Mouse (Mus musculus) erythroblast, embryonic 14.5 days (primary cell): ENCODE data around the gene Ccrl2. TPM values are rescaled to one million over a fixed set of nuclear protein-coding genes. Genes with fewer than 3 reads are reported as not detected.

Experiments used
- H3K27me3 ChIP-seq: 2 replicates; pipeline ENCODE4 v1.6.1; 2012; ENCODE audit warnings: inconsistent platforms; ENCODE audit not compliant: control insufficient read depth
- H3K36me3 ChIP-seq: 2 replicates; pipeline ENCODE4 v1.6.1; 2012; ENCODE audit warnings: mild to moderate bottlenecking, inconsistent platforms; ENCODE audit not compliant: control insufficient read depth
- H3K4me1 ChIP-seq: 2 replicates; pipeline ENCODE4 v1.6.1; 2012; ENCODE audit warnings: inconsistent platforms; ENCODE audit not compliant: control insufficient read depth
- H3K4me3 ChIP-seq: replicated peaks from 2 replicates; pipeline ENCODE3; 2012; ENCODE audit warnings: moderate library complexity, mild to moderate bottlenecking, inconsistent platforms
- H3K9me3 ChIP-seq: 2 replicates; pipeline ENCODE4 v1.6.1; 2012; ENCODE audit warnings: low read length, inconsistent platforms, mixed read lengths; ENCODE audit not compliant: control insufficient read depth
- GATA1 ChIP-seq: IDR thresholded peaks from 2 replicates; pipeline ENCODE4 v1.6.1; 2012; ENCODE audit warnings: low read length, inconsistent platforms, mixed read lengths
- TAL1 ChIP-seq: IDR thresholded peaks from 3 replicates; pipeline ENCODE4 v1.6.1; 2012; ENCODE audit warnings: low read length, inconsistent platforms, mixed read lengths
- polyA plus RNA-seq: library from polyadenylated mRNA; stranded (reverse); fragments of >175 nt; gene quantifications from 2 replicates; pipeline ENCODE4 v1.2.3, GENCODE M21; 2012

The Ccrl2 gene
- polyA plus RNA-seq, 1 experiment, result 0.87 TPM

DNA sequence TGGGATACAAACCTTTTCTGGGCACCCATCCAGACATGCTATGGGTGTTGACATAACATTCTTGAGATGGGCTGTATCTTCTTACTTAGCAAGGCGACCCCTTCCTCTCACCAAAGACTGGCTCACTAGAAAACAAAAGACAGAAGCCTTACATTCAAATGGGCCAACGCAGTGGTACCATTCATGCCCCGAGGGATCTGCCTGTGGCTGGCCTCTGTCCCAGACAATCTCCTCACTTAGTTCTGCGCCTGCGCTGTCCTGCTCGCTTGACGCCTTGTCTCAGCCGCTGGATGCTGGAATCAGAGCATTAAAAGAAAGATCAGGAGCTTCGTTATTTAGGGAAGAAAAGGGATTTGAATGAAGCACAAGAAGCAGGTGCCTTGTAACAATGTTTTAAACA, 35.3 kb upstream of the Ccrl2 start:
- peaks cover 7% of the 10 kb centered on the region for H3K27me3 ChIP-seq
- H3K36me3 ChIP-seq, result no peaks in the 10 kb centered on the region
- no peak overlapping the region for H3K4me3 ChIP-seq
- no peak for TF ChIP-seq TAL1
- H3K4me1 ChIP-seq, result no peaks in the 10 kb centered on the region
- H3K9me3 ChIP-seq, result no peaks in the 10 kb centered on the region

- no peaks in the 10 kb centered on the region for H3K4me1 ChIP-seq
- no peaks in the 10 kb centered on the region for H3K36me3 ChIP-seq
- TF ChIP-seq TAL1 (no peak), GATA1 (no peak)
- H3K4me3 ChIP-seq, result no peak overlapping the region
- H3K27me3 ChIP-seq, result peaks cover 10% of the 10 kb centered on the region
- H3K9me3 ChIP-seq, result no peaks in the 10 kb centered on the region
These were observed 31.6 kb upstream of the Ccrl2 start for GRCm38 (mm10) chr9:111088886-111089285.

- TF ChIP-seq TAL1 (no peak), GATA1 (no peak)
- H3K4me3 ChIP-seq, result no peak overlapping the region
- H3K27me3 ChIP-seq, result peaks cover 10% of the 10 kb centered on the region
- no peaks in the 10 kb centered on the region for H3K4me1 ChIP-seq
- no peaks in the 10 kb centered on the region for H3K9me3 ChIP-seq
- no peaks in the 10 kb centered on the region for H3K36me3 ChIP-seq
These were observed 30.6 kb upstream of the Ccrl2 start for GRCm38 (mm10) chr9:111087960-111088359.

DNA sequence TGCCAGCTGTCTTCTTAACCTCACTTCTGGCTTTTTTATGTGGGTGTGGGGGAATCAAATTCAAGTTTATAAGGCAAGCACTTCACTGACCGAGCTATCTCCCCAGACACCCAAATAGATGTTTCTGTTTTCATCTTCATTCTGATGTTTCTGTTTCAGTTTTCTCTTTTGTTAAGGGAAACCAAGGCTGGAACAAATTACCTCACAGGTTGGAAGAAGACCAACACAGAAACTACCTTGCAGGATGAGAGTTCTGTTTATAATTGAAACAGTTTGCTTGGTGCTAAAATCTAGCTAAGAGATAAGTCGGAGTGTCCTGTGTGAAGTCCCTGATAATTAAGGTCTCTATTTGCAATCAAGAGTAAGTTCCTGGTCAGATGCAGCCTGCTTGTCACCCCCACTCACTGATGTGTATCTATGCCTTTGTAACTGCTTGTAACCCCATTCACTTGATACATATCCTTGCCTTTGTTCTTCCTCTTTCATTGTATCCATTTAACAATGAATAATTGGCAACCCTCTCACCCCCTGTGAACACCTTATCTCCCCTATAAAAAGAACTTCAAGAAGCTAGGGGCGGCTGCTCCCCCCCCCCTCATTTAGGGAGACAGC, 29.8 kb upstream of the Ccrl2 start:
- H3K4me1 ChIP-seq, result no peaks in the 10 kb centered on the region
- H3K27me3 ChIP-seq, result peaks cover 10% of the 10 kb centered on the region

GRCm38 (mm10) chr9:111086137-111086536, 28.8 kb upstream of the Ccrl2 start:
- H3K27me3 ChIP-seq, result peaks cover 10% of the 10 kb centered on the region
- no peak for TF ChIP-seq GATA1
- no peak for TF ChIP-seq TAL1
- H3K36me3 ChIP-seq, result no peaks in the 10 kb centered on the region
- no peaks in the 10 kb centered on the region for H3K9me3 ChIP-seq
- H3K4me1 ChIP-seq, result no peaks in the 10 kb centered on the region
- no peak overlapping the region for H3K4me3 ChIP-seq

More for the DNA sequence above, 29.8 kb upstream of the Ccrl2 start:
- H3K4me3 ChIP-seq, result no peak overlapping the region
- no peaks in the 10 kb centered on the region for H3K36me3 ChIP-seq
- H3K9me3 ChIP-seq, result no peaks in the 10 kb centered on the region
- no peak for TF ChIP-seq GATA1
- no peak for TF ChIP-seq TAL1

DNA sequence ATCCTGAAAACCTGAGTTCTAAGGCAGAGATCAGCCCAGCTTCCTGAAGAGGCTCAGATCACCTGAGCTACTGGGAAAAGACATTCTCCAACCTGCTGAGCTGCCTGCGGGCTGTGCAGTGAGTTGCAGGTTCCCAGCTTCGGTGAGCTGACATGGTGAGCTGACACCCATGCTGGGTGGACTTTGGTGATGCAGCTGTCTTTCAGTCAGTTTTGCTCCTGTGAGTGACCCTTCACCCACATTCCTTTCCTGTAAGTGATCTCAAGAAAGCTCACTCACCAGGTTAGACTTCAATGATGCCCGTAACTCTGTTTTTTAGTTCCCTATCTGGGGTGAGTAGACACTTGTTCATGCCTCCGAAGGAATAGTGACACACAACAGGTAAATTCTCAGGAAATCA, 28.0 kb upstream of the Ccrl2 start:
- TF ChIP-seq TAL1, result no peak
- no peak for TF ChIP-seq GATA1
- H3K36me3 ChIP-seq, result no peaks in the 10 kb centered on the region
- H3K4me3 ChIP-seq, result no peak overlapping the region
- peaks cover 10% of the 10 kb centered on the region for H3K27me3 ChIP-seq
- no peaks in the 10 kb centered on the region for H3K4me1 ChIP-seq
- no peaks in the 10 kb centered on the region for H3K9me3 ChIP-seq

- TF ChIP-seq GATA1, result no peak
- TF ChIP-seq TAL1, result no peak
- Histone ChIP-seq H3K4me3 (no peak overlapping the region), H3K4me1 (no peaks in the 10 kb centered on the region), H3K36me3 (no peaks in the 10 kb centered on the region), H3K9me3 (0 out of 2 replicates have a peak, but pooled peaks cover 2% of the 10 kb centered on the region), H3K27me3 (peaks cover 3% of the 10 kb centered on the region)
These were observed 24.4 kb upstream of the Ccrl2 start for GRCm38 (mm10) chr9:111081765-111082164.

DNA sequence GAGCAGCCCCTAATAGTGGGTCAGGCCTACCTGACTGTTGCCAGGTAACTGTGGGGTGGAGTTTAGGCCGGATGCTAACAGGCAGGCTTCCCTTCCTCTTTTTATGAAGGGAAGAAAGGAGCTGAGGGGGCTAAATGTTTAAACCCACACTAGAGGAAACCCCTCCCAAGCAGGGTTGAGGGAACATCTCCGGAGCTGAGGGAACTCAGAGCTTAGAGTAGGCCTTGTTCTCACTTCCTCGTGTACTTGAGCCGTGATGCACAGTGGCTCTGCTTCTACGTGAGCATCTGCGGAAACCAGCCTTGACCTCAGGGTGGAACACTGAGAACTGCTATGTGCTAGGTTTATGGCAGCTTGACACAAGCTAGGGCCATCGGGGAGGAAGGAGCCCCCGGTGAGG, 23.5 kb upstream of the Ccrl2 start:
- Histone ChIP-seq H3K9me3 (0 out of 2 replicates have a peak, but pooled peaks cover 2% of the 10 kb centered on the region), H3K36me3 (no peaks in the 10 kb centered on the region), H3K4me1 (no peaks in the 10 kb centered on the region), H3K4me3 (no peak overlapping the region), H3K27me3 (peaks cover 3% of the 10 kb centered on the region)
- TF ChIP-seq GATA1 (no peak), TAL1 (no peak)

- no peak for TF ChIP-seq GATA1
- no peak for TF ChIP-seq TAL1
- no peaks in the 10 kb centered on the region for H3K27me3 ChIP-seq
- H3K9me3 ChIP-seq, result peaks cover 5% of the 10 kb centered on the region
These were observed 20.4 kb upstream of the Ccrl2 start for GRCm38 (mm10) chr9:111077745-111078144.

GRCm38 (mm10) chr9:111072971-111073370, 15.7 kb upstream of the Ccrl2 start:
- TF ChIP-seq GATA1 (no peak), TAL1 (no peak)
- Histone ChIP-seq H3K9me3 (peaks cover 5% of the 10 kb centered on the region), H3K4me1 (no peaks in the 10 kb centered on the region; the same call in none of the 2 replicates), H3K36me3 (no peaks in the 10 kb centered on the region), H3K4me3 (no peak overlapping the region), H3K27me3 (peaks cover 5% of the 10 kb centered on the region; the same call in 1 of the 2 replicates)

More at GRCm38 (mm10) chr9:111077745-111078144, 20.4 kb upstream of the Ccrl2 start:
- H3K4me1 ChIP-seq, result no peaks in the 10 kb centered on the region
- H3K4me3 ChIP-seq, result no peak overlapping the region
- H3K36me3 ChIP-seq, result no peaks in the 10 kb centered on the region
